14 mouse cellular contexts compared by ENCODE assay signal in the genomic region with DNA sequence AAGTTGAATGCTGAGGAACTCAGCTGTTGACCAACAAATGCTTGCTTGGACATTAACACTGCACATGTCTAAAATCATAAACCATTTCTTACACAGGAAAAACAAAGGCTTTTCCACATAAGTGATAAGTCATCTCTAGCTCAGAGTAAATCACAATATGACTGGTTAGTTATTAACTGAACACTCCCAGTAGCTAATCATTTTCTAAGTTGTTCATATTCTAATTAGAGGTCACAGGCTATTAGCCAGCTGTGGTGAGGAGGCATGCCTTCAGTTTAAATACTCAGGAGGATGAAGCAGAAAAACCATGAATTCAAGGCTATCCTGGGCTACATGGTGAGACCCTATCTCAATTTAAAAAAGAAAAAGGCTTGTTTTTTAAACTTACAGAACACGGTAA.
"Had no signal": no experiment of that assay in that cellular context is flagged by ENCODE, and none has a peak within 500 bp of the region (broad histone marks: within the 10 kb centered on the region; RNA-seq: fewer than 3 reads in every experiment).

No protein-coding gene starts in this region.

- H3K4me1 ChIP-seq: limb, embryonic 10.5 days; liver, embryonic 13.5 days; midbrain, embryonic 12.5 days; midbrain, embryonic 15.5 days had no signal

- H3K9ac ChIP-seq: limb, embryonic 13.5 days; liver, embryonic 13.5 days; lung, embryonic 14.5 days; midbrain, embryonic 12.5 days; midbrain, embryonic 15.5 days had no signal

- H3K36me3 ChIP-seq: liver, embryonic 13.5 days; midbrain, embryonic 12.5 days; midbrain, embryonic 15.5 days had no signal

- H3K4me3 ChIP-seq: limb, embryonic 10.5 days; limb, embryonic 13.5 days; liver, embryonic 13.5 days; midbrain, embryonic 12.5 days; midbrain, embryonic 15.5 days had no signal

- H3K27me3 ChIP-seq: limb, embryonic 13.5 days; liver, embryonic 13.5 days; midbrain, embryonic 12.5 days; midbrain, embryonic 15.5 days had no signal

- ATAC-seq: lung, postnatal 0 days; midbrain, embryonic 15.5 days had no signal

- H3K4me2 ChIP-seq: limb, embryonic 13.5 days; liver, embryonic 13.5 days; lung, embryonic 14.5 days; midbrain, embryonic 12.5 days; midbrain, embryonic 15.5 days had no signal

- DNase-seq: kidney, postnatal 25 days; layer of hippocampus, postnatal 36 days; liver; liver, embryonic 13.5 days; lung, embryonic 14.5 days; right cerebral cortex, postnatal 4 days; thymus, postnatal 25 days had no signal

- H3K9me3 ChIP-seq: limb, embryonic 10.5 days; liver, embryonic 13.5 days; midbrain, embryonic 12.5 days; midbrain, embryonic 15.5 days had no signal

- H3K27ac ChIP-seq: kidney, postnatal 0 days; limb, embryonic 10.5 days; limb, embryonic 13.5 days; liver, embryonic 13.5 days; macrophage; midbrain, embryonic 12.5 days; midbrain, embryonic 15.5 days had no signal
